Mouse (Mus musculus): ENCODE measurements at regions not wholly inside any gene's neighbourhood (a gene's known extent, or its start where the extent isn't known, plus 50 kb on each side); places are given as distances from the start of the nearest gene placed in this dataset.

DNA sequence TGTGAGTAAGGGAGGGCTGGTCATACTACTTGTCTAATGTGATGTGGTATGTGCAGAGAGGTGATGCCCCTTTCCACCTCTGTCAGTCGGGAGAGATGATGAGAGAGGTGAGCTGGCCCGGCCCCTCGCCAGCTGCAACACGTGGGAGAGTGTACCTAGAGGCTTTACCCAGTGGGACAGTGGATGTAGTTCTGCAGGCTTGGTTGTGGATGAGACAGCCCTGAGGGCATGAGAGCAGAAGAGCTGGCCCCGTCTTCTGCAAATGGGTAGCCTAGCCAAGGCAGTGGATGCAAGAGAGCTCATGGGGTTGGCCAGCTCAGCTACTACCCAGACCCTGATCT, 88.1 kb upstream of the Gnai1 start:
- Histone ChIP-seq H3K4me1 (no peaks in the 10 kb centered on the region), H3K9ac (no peak overlapping the region), H3K27me3 (no peaks in the 10 kb centered on the region), H3K36me3 (no peaks in the 10 kb centered on the region), H3K4me2 (replicated peaks) (no peak overlapping the region), H3K4me3 (no peak overlapping the region), H3K27ac (no peak overlapping the region), H3K9me3 (no peaks in the 10 kb centered on the region)
- no peak for ATAC-seq (ENCODE audit: low FRiP score, low read depth)
- WGBS, result 89% methylated on average over 5 of the region's 5 CpGs

DNA sequence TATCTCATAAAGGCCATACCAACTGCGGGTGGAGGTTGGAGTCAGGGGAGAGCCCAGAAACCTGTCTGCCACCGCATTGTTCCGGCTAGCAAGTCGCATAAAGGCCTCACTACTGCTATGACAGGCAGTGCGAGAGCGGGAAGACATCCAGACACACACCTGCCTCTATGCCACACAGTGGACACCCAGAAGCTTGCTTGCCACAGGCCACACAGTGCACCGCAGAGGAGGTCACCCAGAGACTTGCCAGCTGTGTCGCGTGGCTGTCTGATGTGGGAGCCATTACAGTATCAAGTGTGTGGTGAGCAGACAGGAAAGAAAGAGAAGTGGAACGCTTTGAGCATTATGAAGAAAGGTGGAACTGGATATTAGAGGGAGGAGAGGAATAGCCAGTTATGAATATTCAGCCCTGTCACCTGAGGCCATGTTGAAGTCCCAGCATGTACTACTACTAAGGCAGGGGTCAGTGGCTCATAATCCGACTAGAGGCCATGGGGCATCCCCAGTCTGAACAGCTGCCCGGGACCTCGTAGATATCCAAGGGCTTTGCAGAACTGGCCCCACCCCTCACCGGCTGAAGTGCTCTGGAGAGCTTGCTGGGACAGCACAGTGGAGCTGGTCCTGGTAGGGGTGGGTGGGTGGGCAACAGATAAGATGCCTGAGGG, 87.6 kb upstream of the Gnai1 start:
- ATAC-seq (ENCODE audit: low FRiP score, low read depth), result no peak; the same call in 1 of the 2 replicates
- Histone ChIP-seq H3K36me3 (no peaks in the 10 kb centered on the region), H3K27me3 (no peaks in the 10 kb centered on the region), H3K4me3 (no peak overlapping the region), H3K27ac (no peak overlapping the region), H3K9me3 (no peaks in the 10 kb centered on the region), H3K9ac (no peak overlapping the region), H3K4me1 (no peaks in the 10 kb centered on the region), H3K4me2 (replicated peaks) (no peak overlapping the region)
- WGBS, result 91% methylated on average over 14 of the region's 14 CpGs

DNA sequence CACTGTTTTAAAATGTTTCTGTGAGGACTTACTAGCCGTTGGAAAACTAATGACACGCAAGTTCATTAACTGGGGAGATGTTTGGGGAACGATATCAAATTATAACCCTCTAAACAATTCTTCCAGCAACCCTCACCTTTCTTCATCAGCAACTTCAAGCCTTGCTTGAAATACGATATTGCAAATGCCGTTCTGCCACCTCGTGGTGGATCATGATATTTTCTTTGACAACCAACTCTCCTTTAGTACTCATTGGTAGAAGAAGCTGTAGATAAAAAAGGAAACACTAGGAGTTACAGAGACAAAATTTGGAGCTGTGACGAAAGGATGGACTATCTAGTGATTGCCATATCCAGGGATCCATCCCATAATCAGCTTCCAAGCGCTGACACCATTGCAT, 85.8 kb upstream of the Gnai1 start:
- ATAC-seq (ENCODE audit: low FRiP score, low read depth), result peak; percentile 51; the same call in 1 of the 2 replicates
- Histone ChIP-seq H3K9ac (no peak overlapping the region), H3K27me3 (no peaks in the 10 kb centered on the region), H3K27ac (no peak overlapping the region), H3K4me3 (no peak overlapping the region), H3K4me2 (replicated peaks) (no peak overlapping the region), H3K9me3 (no peaks in the 10 kb centered on the region), H3K4me1 (no peaks in the 10 kb centered on the region), H3K36me3 (no peaks in the 10 kb centered on the region)
- 26% methylated on average over 8 of the region's 8 CpGs for WGBS

DNA sequence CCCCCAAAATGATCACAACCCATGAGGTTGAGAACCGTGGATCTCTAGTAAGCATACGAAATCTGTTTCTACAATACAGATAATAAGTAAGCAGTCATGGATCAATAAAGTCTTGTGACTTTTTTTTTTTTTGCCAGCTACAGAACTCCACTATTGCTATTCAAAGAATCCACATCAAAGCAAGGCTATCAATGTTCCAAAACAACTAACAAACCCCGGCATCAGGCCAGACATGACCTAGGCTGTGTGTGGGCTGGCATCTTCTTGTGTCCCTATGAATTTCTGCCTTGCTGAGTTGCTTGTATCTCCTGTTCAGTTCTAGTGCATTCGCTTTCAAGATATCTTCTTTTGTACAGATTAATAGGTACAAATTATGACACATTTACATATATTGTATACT, 79.8 kb upstream of the Gnai1 start:
- Histone ChIP-seq H3K4me1 (no peaks in the 10 kb centered on the region), H3K27ac (no peak overlapping the region), H3K27me3 (no peaks in the 10 kb centered on the region), H3K9me3 (no peaks in the 10 kb centered on the region), H3K36me3 (no peaks in the 10 kb centered on the region), H3K4me3 (no peak overlapping the region), H3K9ac (no peak overlapping the region), H3K4me2 (replicated peaks) (no peak overlapping the region)
- no peak for ATAC-seq (ENCODE audit: low FRiP score, low read depth)
- whole genome bisulfite sequencing, result 79% methylated on average over 4 of the region's 4 CpGs

DNA sequence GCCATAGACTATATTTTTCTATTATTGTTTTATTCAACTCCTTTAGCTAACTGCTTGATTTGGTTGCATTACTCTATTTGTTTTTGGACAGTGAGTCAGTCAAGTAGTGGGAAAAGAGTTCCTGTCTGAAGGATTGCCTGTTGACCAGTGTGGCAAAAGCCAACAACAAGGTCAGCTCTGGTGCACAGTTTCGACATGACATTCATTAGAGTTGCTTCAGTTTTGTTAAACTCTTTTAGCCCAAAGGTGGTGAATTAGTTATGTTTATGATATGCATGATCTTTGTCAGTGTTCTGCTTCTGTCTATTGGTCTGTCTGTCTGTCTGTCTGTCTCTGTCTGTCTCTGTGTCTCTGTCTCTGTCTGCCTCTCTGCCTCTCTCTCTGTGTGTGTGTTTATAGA, 79.1 kb upstream of the Gnai1 start:
- Histone ChIP-seq H3K9me3 (no peaks in the 10 kb centered on the region), H3K27me3 (no peaks in the 10 kb centered on the region), H3K36me3 (no peaks in the 10 kb centered on the region), H3K27ac (no peak overlapping the region), H3K9ac (no peak overlapping the region), H3K4me1 (no peaks in the 10 kb centered on the region), H3K4me2 (replicated peaks) (no peak overlapping the region), H3K4me3 (no peak overlapping the region)
- WGBS, result 87% methylated on average over 1 of the region's 1 CpGs
- no peak for ATAC-seq (ENCODE audit: low FRiP score, low read depth)

DNA sequence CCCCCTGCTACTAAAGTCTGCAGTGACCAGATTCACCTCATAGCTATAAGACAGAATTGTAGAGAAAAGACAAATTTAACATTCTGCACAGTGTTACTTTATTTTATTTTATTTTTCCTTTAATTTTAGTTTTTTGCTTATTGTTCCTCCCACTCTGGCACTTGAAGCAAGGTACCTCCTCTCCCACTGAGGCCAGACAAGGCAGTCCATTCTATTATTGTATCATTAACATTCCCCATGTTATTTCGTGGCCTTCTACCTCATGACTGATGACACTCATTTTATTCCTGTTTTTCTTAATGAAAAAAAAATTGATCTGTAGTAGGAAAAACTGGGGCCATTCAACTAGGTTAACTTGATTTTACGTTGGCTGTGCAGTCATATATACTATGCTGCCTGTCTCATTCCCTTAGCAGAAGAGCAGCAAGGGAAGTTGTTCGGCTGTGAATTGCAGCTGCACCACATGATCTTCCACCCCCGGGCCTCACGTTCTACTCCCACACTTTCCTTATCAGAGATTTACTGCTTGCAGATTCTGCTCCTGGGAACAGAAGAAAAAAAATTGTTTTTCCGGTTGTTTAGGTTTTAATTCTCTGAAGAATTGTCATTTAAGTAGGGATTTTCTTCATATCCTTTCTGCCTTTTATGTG, 76.1 kb upstream of the Gnai1 start:
- no peaks in the 10 kb centered on the region for H3K9me3 ChIP-seq
- H3K9ac ChIP-seq, result no peak overlapping the region
- no peak overlapping the region for H3K4me3 ChIP-seq
- H3K27me3 ChIP-seq, result no peaks in the 10 kb centered on the region
- H3K4me1 ChIP-seq, result no peaks in the 10 kb centered on the region
- H3K36me3 ChIP-seq, result no peaks in the 10 kb centered on the region
- H3K4me2 ChIP-seq (replicated peaks), result no peak overlapping the region
- no peak overlapping the region for H3K27ac ChIP-seq
- 52% methylated on average over 6 of the region's 6 CpGs for WGBS
- ATAC-seq (ENCODE audit: low FRiP score, low read depth), result no peak

DNA sequence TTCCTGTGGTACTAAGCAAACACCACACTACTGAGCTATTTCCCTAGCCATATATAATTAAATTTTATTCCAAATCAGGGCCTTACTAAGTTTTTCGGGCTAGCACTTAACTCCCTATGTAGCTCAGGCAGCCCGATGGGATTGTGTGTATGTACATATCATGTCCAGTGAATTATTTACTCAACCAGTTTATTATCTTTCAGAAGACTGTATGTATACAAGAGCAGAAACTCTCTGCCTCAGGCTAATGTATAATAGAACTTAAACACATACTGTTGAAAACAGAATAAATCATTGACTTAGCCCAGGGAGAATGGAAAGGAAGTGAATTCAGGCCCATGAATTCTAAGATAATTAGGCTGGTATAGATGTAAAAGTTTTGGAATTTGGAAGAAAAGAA, 74.1 kb upstream of the Gnai1 start:
- no peak overlapping the region for H3K27ac ChIP-seq
- ATAC-seq (ENCODE audit: low FRiP score, low read depth), result no peak
- no peak overlapping the region for H3K4me2 ChIP-seq (replicated peaks)
- H3K4me1 ChIP-seq, result no peaks in the 10 kb centered on the region
- H3K4me3 ChIP-seq, result no peak overlapping the region
- no peaks in the 10 kb centered on the region for H3K36me3 ChIP-seq
- H3K9ac ChIP-seq, result no peak overlapping the region
- no peaks in the 10 kb centered on the region for H3K9me3 ChIP-seq
- no peaks in the 10 kb centered on the region for H3K27me3 ChIP-seq
- 81% methylated on average over 2 of the region's 2 CpGs for WGBS

DNA sequence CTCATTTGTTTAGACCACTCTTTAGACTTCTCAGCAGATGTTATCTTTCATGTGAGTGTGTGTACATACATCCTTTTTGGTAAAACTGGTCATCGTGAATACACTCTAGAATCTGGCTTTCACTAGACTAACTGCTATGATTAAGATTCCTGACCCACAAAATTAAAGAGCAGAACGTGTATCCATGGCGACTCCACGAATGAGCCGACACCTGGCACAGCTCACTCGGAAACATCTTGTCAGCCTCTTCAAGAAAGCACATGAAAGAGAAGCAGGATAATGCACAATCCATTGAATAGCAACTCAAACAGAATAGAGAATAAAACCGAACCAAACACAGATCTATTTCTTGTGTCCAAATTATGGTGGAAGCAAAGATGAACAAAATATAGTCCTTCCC, 73.1 kb upstream of the Gnai1 start:
- no peak for ATAC-seq (ENCODE audit: low FRiP score, low read depth)
- H3K4me2 ChIP-seq (replicated peaks), result no peak overlapping the region
- no peaks in the 10 kb centered on the region for H3K4me1 ChIP-seq
- WGBS, result 84% methylated on average over 7 of the region's 7 CpGs
- H3K9ac ChIP-seq, result no peak overlapping the region
- no peak overlapping the region for H3K27ac ChIP-seq
- H3K27me3 ChIP-seq, result no peaks in the 10 kb centered on the region
- H3K9me3 ChIP-seq, result no peaks in the 10 kb centered on the region
- H3K36me3 ChIP-seq, result no peaks in the 10 kb centered on the region
- no peak overlapping the region for H3K4me3 ChIP-seq

DNA sequence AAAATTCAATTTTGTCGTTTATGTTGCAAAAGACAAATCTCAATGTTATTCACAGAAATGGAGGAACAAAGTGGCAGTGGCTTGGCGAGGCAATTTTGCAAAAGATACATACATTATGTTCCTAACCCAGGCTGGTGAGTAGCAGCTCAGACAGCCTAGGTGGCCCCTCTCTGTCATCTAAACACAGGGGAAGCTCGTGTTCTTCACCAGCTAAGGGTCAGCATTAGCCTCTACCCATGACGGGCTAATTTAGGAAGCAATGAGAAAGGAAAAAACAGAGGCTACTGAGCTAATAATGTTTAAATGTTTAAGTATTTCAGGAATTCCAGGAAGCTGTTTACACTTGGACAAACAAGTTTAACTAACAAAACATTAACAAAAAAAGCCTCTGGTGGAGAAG, 64.9 kb upstream of the Gnai1 start:
- Histone ChIP-seq H3K9ac (no peak overlapping the region), H3K36me3 (no peaks in the 10 kb centered on the region), H3K4me1 (no peaks in the 10 kb centered on the region), H3K27me3 (no peaks in the 10 kb centered on the region), H3K4me2 (replicated peaks) (no peak overlapping the region), H3K27ac (no peak overlapping the region), H3K4me3 (no peak overlapping the region), H3K9me3 (no peaks in the 10 kb centered on the region)
- ATAC-seq (ENCODE audit: low FRiP score, low read depth), result no peak
- WGBS, result 52% methylated on average over 4 of the region's 4 CpGs

DNA sequence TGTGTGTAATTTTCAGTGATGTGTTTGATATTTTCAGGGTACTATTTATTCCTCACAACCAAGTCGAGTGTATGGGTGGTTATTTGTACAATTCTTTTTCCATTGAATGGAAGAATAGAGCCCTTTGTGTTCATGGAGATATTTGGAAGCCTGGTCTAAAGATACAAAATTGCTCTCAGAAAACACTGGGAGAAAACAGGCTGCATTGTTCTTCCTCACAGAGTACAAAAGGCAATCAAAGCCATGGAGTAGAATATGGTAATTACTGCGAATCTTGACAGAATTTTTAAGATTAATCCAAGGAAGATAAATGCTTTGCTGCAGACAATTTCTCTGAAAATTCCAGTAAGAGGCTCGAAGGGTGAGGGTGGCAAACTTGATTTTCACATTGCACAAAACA, 54.7 kb upstream of the Gnai1 start:
- H3K4me2 ChIP-seq (replicated peaks), result no peak overlapping the region
- H3K27ac ChIP-seq, result no peak overlapping the region
- H3K4me3 ChIP-seq, result no peak overlapping the region
- H3K9me3 ChIP-seq, result no peaks in the 10 kb centered on the region
- no peak for ATAC-seq (ENCODE audit: low FRiP score, low read depth)
- H3K9ac ChIP-seq, result no peak overlapping the region
- no peaks in the 10 kb centered on the region for H3K27me3 ChIP-seq
- no peaks in the 10 kb centered on the region for H3K36me3 ChIP-seq
- WGBS, result 67% methylated on average over 3 of the region's 3 CpGs
- H3K4me1 ChIP-seq, result no peaks in the 10 kb centered on the region

All from limb, embryonic 13.5 days (tissue).